Mouse (Mus musculus): ENCODE measurements around the gene Icam5.
A peak's percentile ranks its signal among the peaks of the same experiment; 100 is the strongest.
"Not testable (repeated sequence)": the region's sequence is repeated elsewhere in the genome, so short reads cannot be mapped to it uniquely, and the experiment has no call there.

Gene Icam5

GRCm38 (mm10) chr9:21031896-21032351 is at the start of gene Icam5:
Gene Icam5 (plus strand): TSS chr9:21032073.
- peak; percentile 26 for DNase-seq

- no peak for DNase-seq
Observed at GRCm38 (mm10) chr9:20982171-20982570, 49.7 kb upstream of the Icam5 start.

GRCm38 (mm10) chr9:20983169-20983568 is 48.7 kb upstream of the Icam5 start:
- peak; percentile 39 for DNase-seq

GRCm38 (mm10) chr9:20986952-20987686 is 44.8 kb upstream of the Icam5 start:
- DNase-seq = no peak

- peak; percentile 34 for DNase-seq
Observed at GRCm38 (mm10) chr9:20987953-20988352, 43.9 kb upstream of the Icam5 start.

- DNase-seq = no peak
Observed at GRCm38 (mm10) chr9:20990861-20991260, 41.0 kb upstream of the Icam5 start.

GRCm38 (mm10) chr9:20991587-20991986 is 40.3 kb upstream of the Icam5 start:
- DNase-seq = no peak

- no peak for DNase-seq
Observed at GRCm38 (mm10) chr9:20993165-20993898, 38.5 kb upstream of the Icam5 start.

GRCm38 (mm10) chr9:20995069-20995468 is 36.8 kb upstream of the Icam5 start:
- no peak for DNase-seq

GRCm38 (mm10) chr9:20997065-20997464 is 34.8 kb upstream of the Icam5 start:
- no peak for DNase-seq

- DNase-seq = not testable (repeated sequence)
Observed at GRCm38 (mm10) chr9:20998337-20998736, 33.5 kb upstream of the Icam5 start.

GRCm38 (mm10) chr9:21000811-21001210 is 31.1 kb upstream of the Icam5 start:
- DNase-seq = no peak

- no peak for DNase-seq
Observed at GRCm38 (mm10) chr9:21001651-21002200, 30.1 kb upstream of the Icam5 start.

GRCm38 (mm10) chr9:21002270-21002626 is 29.6 kb upstream of the Icam5 start:
- DNase-seq = no peak

- peak; percentile 83 for DNase-seq
Observed at GRCm38 (mm10) chr9:21002627-21003551, 29.0 kb upstream of the Icam5 start, which contains the start of gene Mrpl4. Gene Mrpl4 (plus strand): TSS chr9:21002738.

- DNase-seq = no peak
Observed at GRCm38 (mm10) chr9:21007313-21007952, 24.4 kb upstream of the Icam5 start.

- DNase-seq = no peak
Observed at GRCm38 (mm10) chr9:21008007-21008406, 23.9 kb upstream of the Icam5 start.

GRCm38 (mm10) chr9:21010362-21010761 is 21.5 kb upstream of the Icam5 start:
- no peak for DNase-seq

- not testable (repeated sequence) for DNase-seq
Observed at GRCm38 (mm10) chr9:21010939-21011541, 20.8 kb upstream of the Icam5 start.

- DNase-seq = no peak
Observed at GRCm38 (mm10) chr9:21011846-21012312, 20.0 kb upstream of the Icam5 start.

GRCm38 (mm10) chr9:21012368-21012767 is 19.5 kb upstream of the Icam5 start:
- no peak for DNase-seq

Measured in thymus, postnatal 25 days (tissue).